Mouse (Mus musculus): Measurements from ENCODE around the gene Olfr1388.
"Not testable (repeated sequence)": the region's sequence is repeated elsewhere in the genome, so short reads cannot be mapped to it uniquely, and the experiment has no call there.

DNA sequence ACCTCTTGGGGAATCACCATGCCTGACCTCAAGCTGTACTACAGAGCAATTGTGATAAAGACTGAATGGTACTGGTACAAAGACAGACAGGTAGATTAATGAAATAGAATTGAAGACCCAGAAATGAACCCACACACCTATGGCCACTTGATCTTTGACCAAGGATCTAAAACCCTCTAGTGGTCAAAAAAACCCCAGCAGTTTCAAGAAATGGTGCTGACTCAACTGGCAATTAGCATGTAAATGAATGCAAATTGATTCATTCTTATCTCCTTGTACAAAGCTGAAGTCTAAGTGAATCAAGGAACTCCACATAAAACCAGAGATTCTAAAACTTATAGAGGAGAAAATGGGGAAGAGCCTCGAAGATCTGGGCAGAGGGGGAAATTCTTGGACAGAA lies 43.7 kb upstream of the Olfr1388 start:
- TF ChIP-seq POLR2A (IDR thresholded peaks at IDR 0.05; ENCODE audit: borderline replicate concordance, control insufficient read depth, low read depth, low read length); CTCF (IDR thresholded peaks at IDR 0.05; ENCODE audit: control insufficient read depth, insufficient read depth, low read length): not testable (repeated sequence)

Data from bone marrow, adult 2 months (tissue).